Comparison of ENCODE assay signal across 8 mouse cellular contexts in the genomic region with DNA sequence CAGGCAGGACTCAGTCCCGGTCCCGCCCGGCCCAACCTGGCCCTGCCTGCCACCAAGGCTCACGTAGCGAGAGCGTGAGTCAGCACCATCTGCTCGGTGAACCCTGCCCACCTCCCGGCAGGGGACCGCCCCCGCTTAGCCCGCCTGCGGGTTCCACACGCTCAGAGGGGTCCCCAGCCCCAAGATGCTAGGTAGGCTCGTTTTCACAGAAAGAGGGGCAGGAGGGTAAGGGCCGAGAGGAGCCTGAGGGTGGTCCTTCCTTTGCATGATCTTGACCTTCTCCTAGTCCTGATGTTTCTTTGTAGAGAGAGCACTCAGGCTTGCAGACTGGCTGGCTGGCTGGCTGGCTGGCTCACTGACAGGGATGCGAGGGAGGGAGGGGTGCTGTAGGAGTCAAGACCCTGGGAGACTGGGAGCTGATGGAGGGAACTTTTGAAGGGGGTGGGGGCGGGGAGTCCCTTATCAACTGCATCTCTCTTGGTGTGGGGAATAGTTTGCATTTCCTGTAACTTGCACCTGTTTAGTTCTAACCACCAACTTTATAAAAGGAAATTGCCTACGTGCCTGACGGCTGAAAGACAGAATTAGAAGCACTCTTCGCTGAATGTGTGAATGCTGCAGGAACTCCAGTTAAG.
DNase-seq lines count a peak whose midpoint lies in the region; ATAC-seq and TF ChIP-seq lines count a peak whose summit lies in the region.

No protein-coding gene starts in this region.

- no peaks in the 10 kb centered on the region for H3K9me3 ChIP-seq in intestine, embryonic 16.5 days (ENCODE audit: control insufficient read depth, low read length)
- H3K9me3 ChIP-seq in limb, embryonic 14.5 days (ENCODE audit: control insufficient read depth, low read length), result no peaks in the 10 kb centered on the region
- H3K9me3 ChIP-seq in midbrain, embryonic 14.5 days (ENCODE audit: control insufficient read depth, low read length), result no peaks in the 10 kb centered on the region

- peak overlapping the region; percentile 67 for H3K4me2 ChIP-seq in intestine, embryonic 16.5 days (ENCODE audit: low read depth, low read length)
- H3K4me2 ChIP-seq in limb, embryonic 14.5 days (replicated peaks; ENCODE audit: low read depth, low read length, severe bottlenecking), result peak overlapping the region; percentile 73
- peak overlapping the region; percentile 66 for H3K4me2 ChIP-seq in midbrain, embryonic 14.5 days (ENCODE audit: low read length)

- peaks cover 7% of the 10 kb centered on the region; the same call in 1 of the 2 replicates for H3K4me1 ChIP-seq in intestine, embryonic 16.5 days (ENCODE audit: control insufficient read depth, insufficient read depth, low read length)
- H3K4me1 ChIP-seq in limb, embryonic 14.5 days (ENCODE audit: control insufficient read depth, insufficient read depth, low read length), result peaks cover 14% of the 10 kb centered on the region
- H3K4me1 ChIP-seq in midbrain, embryonic 14.5 days (ENCODE audit: control insufficient read depth, insufficient read depth, low read length), result peaks cover 19% of the 10 kb centered on the region

- no peaks in the 10 kb centered on the region for H3K27me3 ChIP-seq in intestine, embryonic 16.5 days (replicated peaks; ENCODE audit: control insufficient read depth, insufficient read depth, low read length)
- H3K27me3 ChIP-seq in limb, embryonic 14.5 days (ENCODE audit: control insufficient read depth, insufficient read depth, low read length), result no peaks in the 10 kb centered on the region
- no peaks in the 10 kb centered on the region for H3K27me3 ChIP-seq in midbrain, embryonic 14.5 days (ENCODE audit: control insufficient read depth, insufficient read depth, low read length)

- peak in 1 of 2 experiments; percentile 21 for DNase-seq in layer of hippocampus, adult 2 months (ENCODE audit: low spot score in 2 of 2)
- no peak for DNase-seq in layer of hippocampus, adult 8-10 months (ENCODE audit: low spot score in 2 of 2)
- peak; percentile 69 for DNase-seq in embryo, embryonic 9.5 days (ENCODE audit: extremely low spot score)
- peak; percentile 22 for DNase-seq in limb, embryonic 14.5 days (ENCODE audit: low spot score)
- peak; percentile 63 for DNase-seq in midbrain, embryonic 14.5 days
- DNase-seq in spleen, postnatal 36 days (ENCODE audit: low spot score in 2 of 2), result peak; percentile 14 to 18

- H3K9ac ChIP-seq in intestine, embryonic 16.5 days (ENCODE audit: low read depth, low read length), result peak overlapping the region; percentile 70
- H3K9ac ChIP-seq in limb, embryonic 14.5 days (ENCODE audit: low read depth, low read length, severe bottlenecking), result peak overlapping the region; percentile 26
- peak overlapping the region; percentile 58 for H3K9ac ChIP-seq in midbrain, embryonic 14.5 days (replicated peaks; ENCODE audit: low read length)

- no peak for TF ChIP-seq CTCF in layer of hippocampus, adult 2 months (conservative IDR thresholded peaks at IDR 0.05)

- no peak for TF ChIP-seq POLR2A in limb, embryonic 14.5 days (IDR thresholded peaks at IDR 0.05; ENCODE audit: borderline replicate concordance, extremely low read depth, insufficient read depth, insufficient read length)

- H3K4me3 ChIP-seq in layer of hippocampus, adult 2 months, result peak overlapping the region; percentile 26
- peak overlapping the region; percentile 43 for H3K4me3 ChIP-seq in intestine, embryonic 16.5 days (ENCODE audit: low read length)
- peak overlapping the region; percentile 33 for H3K4me3 ChIP-seq in limb, embryonic 14.5 days (replicated peaks; ENCODE audit: low read length)
- H3K4me3 ChIP-seq in midbrain, embryonic 14.5 days (replicated peaks; ENCODE audit: low read depth, low read length), result peak overlapping the region; percentile 30

- no peaks in the 10 kb centered on the region for H3K36me3 ChIP-seq in intestine, embryonic 16.5 days (ENCODE audit: control insufficient read depth, insufficient read depth, low read length)
- no peaks in the 10 kb centered on the region for H3K36me3 ChIP-seq in limb, embryonic 14.5 days (ENCODE audit: control insufficient read depth, insufficient read depth, low read length)
- no peaks in the 10 kb centered on the region for H3K36me3 ChIP-seq in midbrain, embryonic 14.5 days (ENCODE audit: control insufficient read depth, insufficient read depth, low read length)

- ATAC-seq in granulocyte monocyte progenitor cell, adult 5-6 weeks (replicated peaks; ENCODE audit: poor library complexity, severe bottlenecking), result peak; percentile 85
- ATAC-seq in intestine, embryonic 16.5 days, result peak; percentile 88
- no peak; the same call in 1 of the 2 replicates for ATAC-seq in limb, embryonic 14.5 days (ENCODE audit: low FRiP score, low read depth)
- ATAC-seq in midbrain, embryonic 14.5 days (ENCODE audit: low FRiP score, low TSS enrichment), result peak; percentile 55; the same call in 1 of the 2 replicates

- H3K27ac ChIP-seq in layer of hippocampus, adult 2 months, result peak overlapping the region; percentile 23; the same call in 1 of the 2 replicates
- H3K27ac ChIP-seq in intestine, embryonic 16.5 days (ENCODE audit: low read length), result peak overlapping the region; percentile 91
- no peak overlapping the region for H3K27ac ChIP-seq in limb, embryonic 14.5 days (replicated peaks; ENCODE audit: low read depth, low read length)
- no peak overlapping the region for H3K27ac ChIP-seq in midbrain, embryonic 14.5 days (replicated peaks; ENCODE audit: low read depth, low read length)

- WGBS in intestine, embryonic 16.5 days, result 2% methylated on average over 20 of the region's 20 CpGs
- WGBS in limb, embryonic 14.5 days, result under 1% methylated on average over 20 of the region's 20 CpGs
- under 1% methylated on average over 20 of the region's 20 CpGs for WGBS in midbrain, embryonic 14.5 days

Comparison
In these comparisons a context has a peak if more than half of its experiments do, and no peak if none do; other contexts are left out.
1. DNase-seq: peak in embryo, embryonic 9.5 days (single experiment), limb, embryonic 14.5 days (single experiment), midbrain, embryonic 14.5 days (single experiment) and spleen, postnatal 36 days (2 of 2); none in layer of hippocampus, adult 8-10 months (0 of 2).
2. H3K27ac ChIP-seq: peak in layer of hippocampus, adult 2 months (single experiment) and intestine, embryonic 16.5 days (single experiment); none in limb, embryonic 14.5 days (single experiment) and midbrain, embryonic 14.5 days (single experiment).
3. Peak in every context shown above with its lines, with median percentiles within 50 percentile points of each other: H3K4me3 ChIP-seq, H3K4me2 ChIP-seq and H3K9ac ChIP-seq.